Mouse (Mus musculus): ENCODE measurements at regions not wholly inside any gene's neighbourhood (a gene's known extent, or its start where the extent isn't known, plus 50 kb on each side); places are given as distances from the start of the nearest gene placed in this dataset.
A peak's percentile ranks its signal among the peaks of the same experiment; 100 is the strongest.

DNA sequence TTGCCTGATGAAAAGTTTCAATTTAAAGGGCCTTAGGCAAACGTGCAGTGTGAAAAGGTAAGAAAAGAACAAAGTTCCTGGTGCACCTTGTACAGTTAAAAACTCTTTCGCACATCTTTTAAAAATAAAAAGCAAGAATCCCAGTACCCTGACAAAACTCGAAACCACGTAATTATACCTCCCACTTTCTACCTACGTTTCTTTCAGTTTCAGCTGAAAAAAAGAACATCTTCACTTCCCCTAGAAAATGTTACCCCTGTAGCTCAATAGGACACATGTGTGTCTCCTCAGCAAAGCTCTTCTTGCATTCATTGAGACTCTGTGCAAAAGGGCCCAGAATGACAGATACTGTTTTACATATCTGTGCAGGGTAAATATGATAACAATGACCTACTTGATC is 113.2 kb downstream of the Spry2 start:
- no peak for DNase-seq (ENCODE audit: low spot score in 2 of 2)

DNA sequence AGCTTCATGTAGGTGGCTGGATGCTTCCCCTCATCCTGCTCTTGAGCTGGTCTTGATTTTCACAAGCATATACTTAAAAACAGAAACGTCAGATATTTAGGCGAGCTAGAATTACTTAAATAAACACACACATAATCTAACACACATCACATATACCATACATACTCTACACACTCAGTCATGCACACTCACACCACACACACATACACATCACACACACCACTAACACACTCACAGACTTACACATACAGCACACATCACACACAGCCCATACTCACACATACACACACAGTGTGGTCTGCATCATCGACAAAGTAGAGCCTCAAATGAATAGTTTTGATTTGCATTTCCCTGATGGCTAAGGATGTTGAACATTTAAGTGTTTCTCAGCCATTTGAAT is 116.9 kb downstream of the Spry2 start:
- no peak for DNase-seq (ENCODE audit: low spot score in 2 of 2)

GRCm38 (mm10) chr14:105779349-105779748 is 117.3 kb downstream of the Spry2 start:
- peak; percentile 24 to 29 for DNase-seq (ENCODE audit: low spot score in 2 of 2)

- DNase-seq (ENCODE audit: low spot score in 2 of 2) = no peak
Measured at GRCm38 (mm10) chr14:105773674-105774073, 122.9 kb downstream of the Spry2 start.

GRCm38 (mm10) chr14:105767100-105767499 is 129.5 kb downstream of the Spry2 start:
- no peak for DNase-seq (ENCODE audit: low spot score in 2 of 2)

DNA sequence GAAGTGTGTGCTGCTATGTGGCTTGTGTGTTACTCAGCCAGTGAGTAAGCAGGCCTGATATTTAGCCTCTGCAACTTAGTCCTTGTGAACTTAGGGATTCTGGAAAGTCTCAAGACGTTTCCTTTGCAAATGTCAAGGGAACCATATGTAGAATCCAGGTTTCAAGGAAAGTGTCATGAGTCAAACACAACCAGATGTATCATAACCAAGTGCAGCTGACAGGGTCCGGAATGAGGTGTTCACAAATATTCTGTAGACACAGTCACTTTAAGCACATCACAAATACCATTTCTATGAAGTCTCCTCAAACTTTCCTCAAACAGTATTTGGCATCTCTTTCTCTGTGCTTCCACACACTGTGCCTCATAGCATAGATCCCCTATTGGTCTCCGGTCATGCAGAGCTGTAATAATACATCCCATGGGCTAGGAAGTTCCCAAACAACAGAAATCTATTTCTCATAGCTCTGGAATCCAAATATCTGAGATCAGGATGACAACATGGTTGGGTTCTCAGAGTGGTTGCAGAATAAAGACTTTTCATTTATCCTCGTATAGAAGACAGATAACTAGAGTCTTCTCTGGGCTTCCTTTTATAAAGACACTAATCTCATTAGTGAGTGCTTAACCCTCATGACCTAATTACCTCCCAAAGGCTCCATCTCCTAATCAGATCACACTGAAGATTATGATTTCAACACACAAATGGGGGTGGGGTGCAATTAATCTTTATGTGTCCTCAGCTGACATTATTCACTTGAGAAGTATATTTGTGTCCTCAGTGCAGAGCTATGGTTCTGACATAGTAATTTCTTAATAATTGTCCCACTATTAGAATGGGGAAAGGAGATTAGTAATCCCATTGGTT is 143.9 kb downstream of the Spry2 start:
- DNase-seq (ENCODE audit: low spot score in 2 of 2) = no peak

- no peak for DNase-seq (ENCODE audit: low spot score in 2 of 2)
Measured at GRCm38 (mm10) chr14:105751762-105752161, 144.9 kb downstream of the Spry2 start.

DNA sequence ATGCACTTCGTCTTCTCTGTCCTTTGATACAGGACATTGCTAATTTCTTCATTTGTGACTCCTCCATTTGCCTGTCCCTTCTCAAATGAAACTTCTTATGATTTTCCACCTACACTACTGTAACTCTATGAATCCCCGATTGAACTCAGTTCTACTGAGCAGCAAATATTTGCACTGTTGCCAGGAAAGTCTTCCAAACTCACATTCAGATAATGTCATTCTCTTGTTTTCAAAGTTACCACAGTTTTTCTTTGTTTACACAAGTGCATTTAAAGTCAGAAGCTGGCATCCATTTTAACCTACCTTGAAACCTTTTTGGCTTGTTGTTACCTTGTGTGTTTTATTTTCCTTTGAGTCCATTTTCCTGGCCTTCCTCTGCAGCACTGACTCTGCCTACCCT is 152.0 kb downstream of the Spry2 start:
- no peak for DNase-seq (ENCODE audit: low spot score in 2 of 2)

- DNase-seq (ENCODE audit: low spot score in 2 of 2) = no peak
Measured at GRCm38 (mm10) chr14:105744125-105744524, 152.5 kb downstream of the Spry2 start.

DNA sequence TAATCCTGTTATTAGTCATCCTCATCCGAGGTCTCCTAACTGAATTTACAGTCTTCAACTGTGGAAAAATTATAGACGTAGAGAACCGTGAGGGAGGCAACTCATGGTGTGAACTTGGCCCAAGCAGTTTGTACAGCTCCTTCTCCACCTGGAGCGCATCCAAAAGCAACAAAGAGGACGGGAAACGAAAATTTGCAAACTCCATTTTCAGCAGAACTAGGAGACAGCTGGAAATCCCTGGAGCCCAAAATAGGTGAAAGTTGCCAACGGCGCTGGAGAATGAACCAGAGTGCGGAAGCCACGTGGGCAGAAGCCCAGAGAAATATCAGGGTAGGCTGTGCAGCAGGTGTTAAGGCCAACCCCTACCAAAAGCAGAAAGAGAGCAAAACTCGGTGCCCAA is 155.7 kb downstream of the Spry2 start:
- peak in 1 of 2 experiments; percentile 13 for DNase-seq (ENCODE audit: low spot score in 2 of 2)

DNA sequence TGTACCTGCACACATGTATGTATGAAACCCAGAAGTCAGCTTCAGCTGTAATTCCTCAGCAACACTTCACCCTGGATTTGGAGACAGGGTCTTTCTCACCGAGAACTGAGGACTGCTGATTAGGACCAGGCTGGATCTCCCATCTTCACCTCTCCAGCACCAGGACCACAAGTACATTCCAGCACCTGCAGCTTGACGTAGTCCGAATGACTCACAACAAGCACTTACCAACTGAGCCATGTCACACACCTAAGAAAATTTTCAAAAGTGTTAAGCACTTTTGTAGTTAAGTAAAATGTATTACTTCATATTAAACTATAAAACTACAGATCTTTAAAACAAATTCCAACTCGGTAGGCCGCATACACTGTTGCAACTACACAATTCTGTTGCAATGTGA is 158.1 kb downstream of the Spry2 start:
- no peak for DNase-seq (ENCODE audit: low spot score in 2 of 2)

GRCm38 (mm10) chr14:105736352-105736751 is 160.3 kb downstream of the Spry2 start:
- DNase-seq (ENCODE audit: low spot score in 2 of 2) = no peak

DNA sequence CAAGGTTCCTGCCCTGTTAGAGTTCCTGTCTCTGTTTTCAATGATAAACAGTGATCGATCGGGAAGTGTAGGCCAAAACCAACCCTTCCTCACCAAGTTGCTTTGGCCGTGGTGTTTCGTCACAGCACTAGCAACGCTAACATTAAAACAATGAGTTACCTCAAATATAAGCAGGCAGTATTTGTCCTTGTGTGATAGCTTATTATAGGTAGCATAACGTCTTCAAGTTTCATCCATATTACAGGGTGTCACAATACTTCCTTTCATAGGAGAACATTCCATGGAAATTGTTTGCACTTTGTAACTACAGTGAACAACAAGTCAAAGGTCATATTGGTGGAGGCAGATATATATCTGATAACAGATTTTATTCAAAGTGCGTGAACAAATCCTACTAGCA is 162.3 kb downstream of the Spry2 start:
- no peak for DNase-seq (ENCODE audit: low spot score in 2 of 2)

GRCm38 (mm10) chr14:105733013-105733728 is 163.4 kb downstream of the Spry2 start:
- no peak for DNase-seq (ENCODE audit: low spot score in 2 of 2)

DNA sequence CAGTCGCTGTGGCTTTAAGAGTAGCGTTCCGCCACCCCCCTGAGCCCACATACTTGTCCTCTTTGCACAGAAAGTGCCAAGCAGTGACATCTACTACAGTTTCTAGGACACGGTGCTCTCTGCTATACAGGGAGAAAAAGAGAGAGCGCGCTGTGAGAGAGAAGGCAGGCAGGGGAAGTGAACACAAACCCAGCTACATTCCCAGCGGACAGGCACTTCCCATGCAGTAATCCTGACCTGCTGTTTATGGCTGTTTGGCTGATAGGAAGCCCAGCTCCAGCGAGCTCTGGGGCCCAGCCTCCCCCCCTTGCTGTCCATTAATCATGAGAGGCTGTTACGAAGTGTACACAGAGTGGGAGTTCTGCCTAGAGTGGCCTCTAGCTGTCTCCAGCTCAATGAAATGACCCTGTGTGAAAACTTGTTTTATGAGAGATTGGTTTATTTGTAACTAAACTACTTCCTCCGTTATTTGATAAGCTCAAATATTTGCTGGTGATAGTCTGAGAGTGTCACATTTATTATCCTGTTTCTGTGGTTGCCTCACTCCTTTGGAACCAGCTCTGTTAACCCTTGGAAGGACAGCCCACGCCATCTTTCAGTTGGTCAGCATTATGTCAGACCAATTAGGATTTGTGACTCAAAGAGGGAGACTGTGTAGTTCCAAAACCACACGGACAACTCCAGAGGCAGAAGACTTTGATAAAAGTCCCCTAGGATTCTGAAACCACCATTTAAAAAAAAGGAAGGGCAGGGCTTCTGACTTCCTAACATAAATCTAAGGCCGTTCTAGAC is 164.2 kb downstream of the Spry2 start:
- DNase-seq (ENCODE audit: low spot score in 2 of 2) = peak; percentile 67 to 81

- no peak for DNase-seq (ENCODE audit: low spot score in 2 of 2)
Measured at GRCm38 (mm10) chr14:105730786-105731185, 165.8 kb downstream of the Spry2 start.

GRCm38 (mm10) chr14:105728841-105729240 is 167.8 kb downstream of the Spry2 start:
- no peak for DNase-seq (ENCODE audit: low spot score in 2 of 2)

- no peak for DNase-seq (ENCODE audit: low spot score in 2 of 2)
Measured at GRCm38 (mm10) chr14:105725741-105726140, 170.9 kb downstream of the Spry2 start.

DNA sequence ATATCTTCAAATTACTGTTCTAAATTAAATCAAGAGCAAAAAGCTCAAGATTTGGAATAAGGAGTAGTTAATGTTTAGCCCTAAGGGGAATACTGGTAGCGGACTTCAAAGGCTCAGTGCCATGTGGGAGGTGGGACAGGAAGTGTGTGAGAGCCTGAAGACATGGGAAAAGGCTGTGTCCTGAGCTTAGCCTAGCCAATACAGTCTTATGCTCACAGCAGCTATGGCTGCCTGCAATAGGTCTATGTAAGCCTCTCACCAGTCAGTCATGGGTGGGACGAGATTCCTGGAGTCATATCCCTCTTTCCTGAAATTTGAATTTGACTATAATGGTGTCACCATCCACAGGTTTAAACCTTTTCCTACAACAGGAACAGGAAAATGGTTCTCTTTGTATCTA is 173.7 kb downstream of the Spry2 start:
- DNase-seq (ENCODE audit: low spot score in 2 of 2) = no peak

GRCm38 (mm10) chr14:105721576-105721975 is 175.0 kb downstream of the Spry2 start:
- no peak for DNase-seq (ENCODE audit: low spot score in 2 of 2)

DNA sequence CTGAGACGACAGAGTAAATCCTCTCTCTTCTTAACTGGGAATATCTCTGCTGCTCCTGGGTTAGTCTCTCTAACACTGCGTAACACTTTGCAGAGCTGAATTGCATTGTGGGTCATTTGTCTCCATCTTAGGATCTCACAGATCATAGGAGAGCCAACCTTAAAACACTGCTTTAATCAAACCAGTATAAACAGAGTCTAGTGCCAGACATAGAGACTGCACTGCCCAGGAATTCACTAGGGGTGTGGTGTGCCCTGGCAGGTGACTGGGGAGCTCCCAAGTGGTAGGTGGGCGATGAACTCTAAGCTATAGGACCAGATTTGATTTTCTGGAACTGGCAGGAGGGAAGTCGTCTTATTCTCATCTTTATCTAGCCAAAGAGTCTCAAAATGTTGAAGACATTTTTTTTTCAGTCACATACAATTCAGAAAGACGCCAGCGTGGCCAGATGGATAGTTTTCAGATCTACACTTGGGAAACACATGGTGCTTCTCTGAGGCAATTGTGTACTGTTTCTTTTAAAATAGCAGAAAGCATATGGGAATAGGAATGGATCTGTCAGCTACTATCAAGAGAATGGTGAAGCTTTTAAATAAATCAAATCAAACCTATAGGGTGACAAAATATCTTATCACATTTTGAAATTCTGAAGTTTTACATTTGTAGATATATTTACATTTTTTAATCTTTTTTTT is 175.7 kb downstream of the Spry2 start:
- DNase-seq (ENCODE audit: low spot score in 2 of 2) = no peak

All from frontal cortex, postnatal 14 days (tissue).